In genomic region chr1:54684316-54684715, GRCm38 (mm10) we compare ENCODE assay signal across 12 mouse cellular contexts.
A peak's percentile ranks its signal among the peaks of the same experiment; 100 is the strongest.
DNase-seq lines count a peak whose midpoint lies in the region; ATAC-seq lines count a peak whose summit lies in the region.
"Had no signal": no experiment of that assay in that cellular context is flagged by ENCODE, and none has a peak within 500 bp of the region (broad histone marks: within the 10 kb centered on the region; RNA-seq: fewer than 3 reads in every experiment).

No protein-coding gene starts in this region.

- no peaks in the 10 kb centered on the region for H3K9me3 ChIP-seq in kidney, embryonic 15.5 days (replicated peaks)
- H3K9me3 ChIP-seq in lung, embryonic 15.5 days: no peaks in the 10 kb centered on the region
- H3K9me3 ChIP-seq in hindbrain, embryonic 16.5 days (ENCODE audit: control insufficient read depth, low read length): no peaks in the 10 kb centered on the region
- H3K9me3 ChIP-seq: hindbrain, embryonic 15.5 days had no signal

- no peak for ATAC-seq in kidney, embryonic 15.5 days (replicated peaks; ENCODE audit: low FRiP score)
- ATAC-seq in CD4-positive, CD25-positive, alpha-beta regulatory T cell, adult 4 months: peak; percentile 47
- 0 out of 2 replicates have a peak, but pooled peaks have one; percentile 46 for ATAC-seq in lung, embryonic 15.5 days (ENCODE audit: borderline replicate concordance, extremely low read depth, low FRiP score, low TSS enrichment)
- ATAC-seq in hindbrain, embryonic 16.5 days: no peak

- no peaks in the 10 kb centered on the region for H3K36me3 ChIP-seq in kidney, embryonic 15.5 days
- no peaks in the 10 kb centered on the region for H3K36me3 ChIP-seq in lung, embryonic 15.5 days
- H3K36me3 ChIP-seq in hindbrain, embryonic 16.5 days (ENCODE audit: control insufficient read depth, insufficient read depth, low read length): 0 out of 2 replicates have a peak, but pooled peaks cover 3% of the 10 kb centered on the region

- no peak overlapping the region for H3K9ac ChIP-seq in kidney, embryonic 15.5 days
- H3K9ac ChIP-seq in lung, embryonic 15.5 days: no peak overlapping the region
- no peak overlapping the region for H3K9ac ChIP-seq in hindbrain, embryonic 16.5 days (ENCODE audit: low read depth, low read length)
- H3K9ac ChIP-seq: hindbrain, embryonic 15.5 days had no signal

- no peak overlapping the region for H3K4me3 ChIP-seq in kidney, embryonic 15.5 days (replicated peaks)
- H3K4me3 ChIP-seq in lung, embryonic 15.5 days: no peak overlapping the region
- H3K4me3 ChIP-seq in hindbrain, embryonic 16.5 days (ENCODE audit: low read length): no peak overlapping the region
- H3K4me3 ChIP-seq: erythroblast, embryonic 14.5 days; hindbrain, embryonic 15.5 days had no signal

- no peak overlapping the region for H3K27ac ChIP-seq in kidney, embryonic 15.5 days
- no peak overlapping the region for H3K27ac ChIP-seq in lung, embryonic 15.5 days
- H3K27ac ChIP-seq in hindbrain, embryonic 16.5 days (ENCODE audit: low read depth, low read length): no peak overlapping the region
- H3K27ac ChIP-seq: hindbrain, embryonic 15.5 days had no signal

- WGBS in kidney, embryonic 15.5 days: 81% methylated on average over 4 of the region's 4 CpGs
- WGBS in lung, embryonic 15.5 days: 57% methylated on average over 4 of the region's 4 CpGs
- 85% methylated on average over 4 of the region's 4 CpGs for WGBS in hindbrain, embryonic 16.5 days

- H3K27me3 ChIP-seq in kidney, embryonic 15.5 days: no peaks in the 10 kb centered on the region
- H3K27me3 ChIP-seq in lung, embryonic 15.5 days: no peaks in the 10 kb centered on the region
- no peaks in the 10 kb centered on the region for H3K27me3 ChIP-seq in hindbrain, embryonic 16.5 days (replicated peaks; ENCODE audit: control insufficient read depth, insufficient read depth, low read length)
- H3K27me3 ChIP-seq: CH12.LX; hindbrain, embryonic 15.5 days had no signal

- DNase-seq in kidney, adult 8-10 months: peak; percentile 13 to 29
- DNase-seq in heart, adult 8-10 months (ENCODE audit: low spot score): peak; percentile 84
- no peak for DNase-seq in frontal cortex, postnatal 25 days (ENCODE audit: low spot score in 2 of 2)
- DNase-seq: adrenal gland, postnatal 10 days; thymus, postnatal 36 days had no signal

- no peaks in the 10 kb centered on the region for H3K4me1 ChIP-seq in kidney, embryonic 15.5 days
- H3K4me1 ChIP-seq in lung, embryonic 15.5 days: 0 out of 2 replicates have a peak, but pooled peaks cover 3% of the 10 kb centered on the region
- H3K4me1 ChIP-seq in hindbrain, embryonic 16.5 days (ENCODE audit: control insufficient read depth, insufficient read depth, low read depth, low read length): no peaks in the 10 kb centered on the region
- H3K4me1 ChIP-seq: hindbrain, embryonic 15.5 days had no signal

- no peak overlapping the region for H3K4me2 ChIP-seq in kidney, embryonic 15.5 days
- H3K4me2 ChIP-seq in lung, embryonic 15.5 days: no peak overlapping the region
- no peak overlapping the region for H3K4me2 ChIP-seq in hindbrain, embryonic 16.5 days (ENCODE audit: low read length)
- H3K4me2 ChIP-seq: hindbrain, embryonic 15.5 days had no signal

Comparison
In these comparisons a context has a peak if more than half of its experiments do, and no peak if none do; other contexts are left out.
1. DNase-seq: peak in kidney, adult 8-10 months (2 of 2) and heart, adult 8-10 months (single experiment); none in frontal cortex, postnatal 25 days (0 of 2).
2. ATAC-seq: peak in CD4-positive, CD25-positive, alpha-beta regulatory T cell, adult 4 months (single experiment) and lung, embryonic 15.5 days (single experiment); none in kidney, embryonic 15.5 days (single experiment) and hindbrain, embryonic 16.5 days (single experiment).